Mouse (Mus musculus): ENCODE measurements at regions not wholly inside any gene's neighbourhood (a gene's known extent, or its start where the extent isn't known, plus 50 kb on each side); places are given as distances from the start of the nearest gene placed in this dataset.

DNA sequence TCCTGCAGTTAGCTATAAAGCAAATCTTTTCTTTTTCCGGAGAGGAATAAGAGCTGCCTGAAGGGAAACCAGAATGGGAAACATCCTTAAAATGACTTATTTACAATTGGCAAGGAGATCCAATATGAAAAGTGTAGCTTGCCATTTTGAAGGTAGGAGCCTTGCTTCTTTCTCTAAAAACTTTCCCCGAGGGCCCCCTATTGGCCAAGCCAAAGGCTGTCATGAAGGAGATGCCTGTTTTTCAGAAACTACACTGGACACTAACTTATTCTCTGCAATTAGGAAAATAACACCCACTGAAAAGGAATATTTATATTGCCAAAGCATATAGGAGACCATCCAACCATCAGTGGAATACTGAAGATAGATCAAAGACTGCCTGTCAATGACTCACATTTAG lies 312.8 kb upstream of the Thrb start:
- no peak for DNase-seq
- no peak overlapping the region for H3K4me3 ChIP-seq
- 66% methylated on average over 2 of the region's 2 CpGs for WGBS
- H3K9ac ChIP-seq (ENCODE audit: low read depth, low read length), result no peak overlapping the region
- no peak for TF ChIP-seq EP300 (IDR thresholded peaks at IDR 0.05; ENCODE audit: insufficient read depth, low read depth, low read length)
- peak; percentile 33 for TF ChIP-seq CTCF (IDR thresholded peaks at IDR 0.05)
- no peak for TF ChIP-seq POLR2A (IDR thresholded peaks at IDR 0.05; ENCODE audit: insufficient read depth, low read depth, low read length)
- H3K79me2 ChIP-seq (replicated peaks; ENCODE audit: control insufficient read depth, insufficient read depth, low read length), result no peaks in the 10 kb centered on the region
- H3K27me3 ChIP-seq (ENCODE audit: control insufficient read depth, insufficient read depth, low read length), result no peaks in the 10 kb centered on the region
- intact Hi-C loops (cut with DNase I), result no loop called here
- no peaks in the 10 kb centered on the region for H3K36me3 ChIP-seq (ENCODE audit: control insufficient read depth, insufficient read depth, low read length)
- H3K27ac ChIP-seq, result no peak overlapping the region
- H3K4me1 ChIP-seq (ENCODE audit: control insufficient read depth, insufficient read depth, low read length), result no peaks in the 10 kb centered on the region

DNA sequence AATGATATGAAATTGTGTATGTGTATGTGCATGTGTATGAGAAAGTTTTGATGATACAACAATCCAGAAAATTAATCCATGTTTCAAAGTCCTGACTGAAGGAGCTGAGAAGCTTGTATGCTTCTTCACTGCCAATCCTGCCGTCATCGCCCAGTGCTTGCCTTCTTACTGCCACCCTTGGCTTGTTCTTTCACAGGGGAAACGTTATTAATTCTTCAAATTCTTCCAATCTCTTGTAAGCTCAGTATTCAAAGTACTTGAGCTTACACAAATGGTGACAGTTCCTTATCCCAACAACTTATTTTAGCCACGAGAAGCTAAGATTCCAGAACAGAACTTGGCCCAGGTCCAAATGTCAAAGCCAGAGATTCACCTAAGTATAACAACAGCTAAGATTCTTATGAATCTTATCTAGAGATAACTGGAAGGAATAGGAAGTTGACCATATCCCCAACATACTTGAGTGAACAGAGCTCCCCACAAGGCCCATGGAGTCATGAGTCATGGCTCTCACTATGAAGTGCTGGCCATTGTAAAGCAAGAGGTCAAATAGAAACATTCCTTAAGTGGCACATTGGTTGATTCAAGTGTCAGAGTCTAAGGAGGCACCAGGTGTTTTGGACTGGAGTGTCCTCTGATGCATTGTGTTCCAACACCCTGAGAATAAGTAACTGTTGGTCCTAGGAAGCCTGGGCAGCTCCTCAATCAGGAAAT lies 307.6 kb upstream of the Thrb start:
- Histone ChIP-seq H3K4me3 (no peak overlapping the region), H3K4me1 (ENCODE audit: control insufficient read depth, insufficient read depth, low read length) (no peaks in the 10 kb centered on the region), H3K27ac (no peak overlapping the region), H3K27me3 (ENCODE audit: control insufficient read depth, insufficient read depth, low read length) (no peaks in the 10 kb centered on the region), H3K79me2 (replicated peaks; ENCODE audit: control insufficient read depth, insufficient read depth, low read length) (no peaks in the 10 kb centered on the region), H3K36me3 (ENCODE audit: control insufficient read depth, insufficient read depth, low read length) (no peaks in the 10 kb centered on the region), H3K9ac (ENCODE audit: low read depth, low read length) (no peak overlapping the region)
- DNase-seq, result no peak
- TF ChIP-seq CTCF (IDR thresholded peaks at IDR 0.05) (no peak), EP300 (IDR thresholded peaks at IDR 0.05; ENCODE audit: insufficient read depth, low read depth, low read length) (no peak), POLR2A (IDR thresholded peaks at IDR 0.05; ENCODE audit: insufficient read depth, low read depth, low read length) (no peak)
- WGBS, result 55% methylated on average over 4 of the region's 4 CpGs
- intact Hi-C loops (cut with DNase I), result no loop called here

DNA sequence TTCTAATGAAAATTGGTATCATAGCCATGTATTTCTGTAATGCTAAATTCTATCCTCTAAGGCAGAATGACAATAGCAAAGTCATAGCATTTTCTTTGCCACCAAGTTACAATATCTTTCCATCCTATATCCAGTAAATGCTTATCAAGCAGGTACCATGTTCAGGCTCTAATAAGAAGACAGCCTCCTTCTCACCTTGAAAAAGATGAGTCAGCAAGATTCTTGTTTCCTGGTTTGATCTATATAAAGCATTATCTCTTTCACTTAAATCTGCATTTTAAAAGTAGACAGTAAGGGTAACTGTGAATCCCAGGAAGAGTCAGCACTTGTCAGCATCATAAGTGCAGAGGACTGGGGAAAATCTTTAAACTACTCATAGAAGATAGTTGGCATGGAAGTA lies 298.2 kb upstream of the Thrb start:
- no peaks in the 10 kb centered on the region for H3K79me2 ChIP-seq (replicated peaks; ENCODE audit: control insufficient read depth, insufficient read depth, low read length)
- intact Hi-C loops (cut with DNase I), result no loop called here
- no peak for DNase-seq
- no peaks in the 10 kb centered on the region for H3K36me3 ChIP-seq (ENCODE audit: control insufficient read depth, insufficient read depth, low read length)
- no peak overlapping the region for H3K9ac ChIP-seq (ENCODE audit: low read depth, low read length)
- TF ChIP-seq POLR2A (IDR thresholded peaks at IDR 0.05; ENCODE audit: insufficient read depth, low read depth, low read length) (no peak), EP300 (IDR thresholded peaks at IDR 0.05; ENCODE audit: insufficient read depth, low read depth, low read length) (no peak), CTCF (IDR thresholded peaks at IDR 0.05) (no peak)
- no peak overlapping the region for H3K4me3 ChIP-seq
- H3K27me3 ChIP-seq (ENCODE audit: control insufficient read depth, insufficient read depth, low read length), result no peaks in the 10 kb centered on the region
- H3K27ac ChIP-seq, result no peak overlapping the region
- no peaks in the 10 kb centered on the region for H3K4me1 ChIP-seq (ENCODE audit: control insufficient read depth, insufficient read depth, low read length)

- intact Hi-C loops (cut with DNase I), result loop anchor here (5.0 kb wide), 2 partner anchors 764 to 784 kb away; no protein-coding TSS in a partner anchor
- WGBS, result 40% methylated on average over 7 of the region's 7 CpGs
- peak; percentile 6 to 21 for DNase-seq
These were observed 257.1 kb upstream of the Thrb start for GRCm38 (mm10) chr14:17402751-17403479.

GRCm38 (mm10) chr14:17405551-17406336 lies 254.3 kb upstream of the Thrb start:
- Histone ChIP-seq H3K4me1 (ENCODE audit: control insufficient read depth, insufficient read depth, low read length) (no peaks in the 10 kb centered on the region; the same call in none of the 2 replicates), H3K4me3 (no peak overlapping the region), H3K27ac (no peak overlapping the region), H3K79me2 (replicated peaks; ENCODE audit: control insufficient read depth, insufficient read depth, low read length) (no peaks in the 10 kb centered on the region), H3K36me3 (ENCODE audit: control insufficient read depth, insufficient read depth, low read length) (no peaks in the 10 kb centered on the region), H3K27me3 (ENCODE audit: control insufficient read depth, insufficient read depth, low read length) (no peaks in the 10 kb centered on the region), H3K9ac (ENCODE audit: low read depth, low read length) (no peak overlapping the region)
- DNase-seq, result peak; percentile 23 to 45
- WGBS, result 74% methylated on average over 2 of the region's 2 CpGs
- no peak for TF ChIP-seq POLR2A (IDR thresholded peaks at IDR 0.05; ENCODE audit: insufficient read depth, low read depth, low read length)
- peak; percentile 83 for TF ChIP-seq CTCF (IDR thresholded peaks at IDR 0.05)
- intact Hi-C loops (cut with DNase I), result loop anchor here (2.0 to 5.0 kb wide), 3 partner anchors 252 to 971 kb away; no protein-coding TSS in a partner anchor

More at GRCm38 (mm10) chr14:17402751-17403479, 257.1 kb upstream of the Thrb start:
- Histone ChIP-seq H3K36me3 (ENCODE audit: control insufficient read depth, insufficient read depth, low read length) (no peaks in the 10 kb centered on the region), H3K27ac (no peak overlapping the region), H3K27me3 (ENCODE audit: control insufficient read depth, insufficient read depth, low read length) (no peaks in the 10 kb centered on the region), H3K4me1 (ENCODE audit: control insufficient read depth, insufficient read depth, low read length) (no peaks in the 10 kb centered on the region; the same call in 1 of the 2 replicates), H3K9ac (ENCODE audit: low read depth, low read length) (no peak overlapping the region), H3K4me3 (no peak overlapping the region), H3K79me2 (replicated peaks; ENCODE audit: control insufficient read depth, insufficient read depth, low read length) (no peaks in the 10 kb centered on the region)
- TF ChIP-seq EP300 (IDR thresholded peaks at IDR 0.05; ENCODE audit: insufficient read depth, low read depth, low read length), result 0 out of 2 replicates have a peak, but pooled peaks have one; percentile 50
- TF ChIP-seq POLR2A (IDR thresholded peaks at IDR 0.05; ENCODE audit: insufficient read depth, low read depth, low read length), result no peak
- TF ChIP-seq CTCF (IDR thresholded peaks at IDR 0.05), result peak; percentile 81

Measured in heart, adult 2 months (tissue).